Mouse (Mus musculus) olfactory bulb, adult 2 months (tissue): ENCODE data around the gene Dnajc1.

Experiments used
- CTCF ChIP-seq: fragments of 200-500 bp; IDR thresholded peaks from 2 replicates; pipeline ENCODE4 v1.5.1; 2012; ENCODE audit warnings: low read depth, mild to moderate bottlenecking, low read length, moderate library complexity; ENCODE audit not compliant: insufficient read depth
- POLR2A ChIP-seq: fragments of 200-500 bp; IDR thresholded peaks from 2 replicates; pipeline ENCODE4 v1.6.1; 2012; ENCODE audit warnings: mild to moderate bottlenecking, low read depth, low read length, moderate library complexity; ENCODE audit not compliant: insufficient read depth

DNA sequence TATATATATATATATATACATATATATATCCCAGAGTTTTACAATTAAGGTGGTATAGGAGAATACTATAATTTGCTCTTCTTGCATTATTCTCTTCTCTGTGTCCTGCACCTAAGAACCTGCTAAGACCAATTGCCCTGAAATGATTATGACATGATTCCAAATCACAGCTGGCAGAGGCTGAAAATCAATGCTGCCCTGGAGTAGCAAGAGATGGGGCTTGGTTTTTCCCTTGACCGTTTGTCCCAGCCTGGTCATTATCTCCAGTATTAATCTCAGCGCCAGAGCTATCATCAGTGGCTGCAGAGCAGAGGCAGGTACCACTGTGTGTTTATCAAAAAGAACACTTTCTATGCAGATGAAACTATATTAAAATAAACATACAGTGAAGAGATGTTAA is 9.1 kb upstream of the Dnajc1 start:
- TF ChIP-seq CTCF (no peak), POLR2A (no peak)
